Mouse (Mus musculus) frontal cortex, postnatal 14 days (tissue): ENCODE measurements around the gene Tmem120a.

ENCODE experiments used
- DNase-seq, 2 experiments: peaks; one replicate each; pipeline ENCODE4 v3.0.0; 2022; ENCODE audit warnings: low spot score in 2 of 2

Tmem120a gene

DNA sequence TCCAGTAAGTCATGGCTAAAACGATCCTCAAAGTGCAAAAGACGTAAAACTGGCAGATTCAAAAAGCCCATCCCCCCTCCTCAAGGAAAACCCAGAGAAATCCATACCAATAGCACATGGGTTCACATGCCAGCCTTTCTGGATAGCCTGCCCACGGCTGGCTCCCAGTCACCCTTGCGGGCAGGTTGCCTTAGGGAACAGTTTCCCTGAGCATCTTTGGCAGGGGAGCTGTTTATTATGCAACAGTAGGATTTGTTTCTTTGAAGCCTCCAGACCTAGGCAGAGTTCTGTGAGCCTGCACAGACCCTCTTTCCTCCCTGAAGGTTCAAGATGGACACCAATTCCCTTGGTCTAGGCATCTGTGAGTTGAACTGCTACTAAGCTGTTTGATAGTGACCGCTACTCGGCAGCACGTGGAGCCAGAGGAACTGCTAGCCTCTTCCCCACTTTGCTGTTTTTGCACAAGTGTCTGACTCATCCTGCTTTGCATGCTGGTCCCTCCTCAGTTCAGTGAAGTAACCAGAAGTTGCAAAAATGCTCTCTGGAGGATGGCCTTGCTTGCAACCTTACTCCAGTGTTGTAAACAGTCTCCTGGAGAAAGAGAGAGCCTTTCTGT is 33.5 kb downstream of the Tmem120a start:
- no peak for DNase-seq

DNA sequence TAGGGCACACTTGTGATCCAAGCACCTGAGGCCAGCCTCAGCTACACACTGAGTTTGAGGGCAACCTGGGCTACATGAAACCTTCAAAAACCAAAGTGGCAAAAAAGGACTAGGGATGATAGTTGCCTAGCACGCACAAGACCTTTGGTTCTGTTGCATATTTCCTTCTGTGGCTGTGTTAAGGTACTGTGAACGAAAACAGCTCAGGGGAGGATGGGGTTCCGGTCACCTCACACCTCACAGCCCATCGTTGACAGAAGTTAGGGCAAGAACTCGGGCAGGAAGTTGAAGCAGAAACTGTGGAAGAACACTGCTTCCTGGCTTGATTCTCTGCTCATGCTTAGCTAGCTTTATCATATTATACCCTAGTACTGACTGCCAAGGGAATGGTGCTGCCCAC is 34.5 kb downstream of the Tmem120a start:
- no peak for DNase-seq

DNA sequence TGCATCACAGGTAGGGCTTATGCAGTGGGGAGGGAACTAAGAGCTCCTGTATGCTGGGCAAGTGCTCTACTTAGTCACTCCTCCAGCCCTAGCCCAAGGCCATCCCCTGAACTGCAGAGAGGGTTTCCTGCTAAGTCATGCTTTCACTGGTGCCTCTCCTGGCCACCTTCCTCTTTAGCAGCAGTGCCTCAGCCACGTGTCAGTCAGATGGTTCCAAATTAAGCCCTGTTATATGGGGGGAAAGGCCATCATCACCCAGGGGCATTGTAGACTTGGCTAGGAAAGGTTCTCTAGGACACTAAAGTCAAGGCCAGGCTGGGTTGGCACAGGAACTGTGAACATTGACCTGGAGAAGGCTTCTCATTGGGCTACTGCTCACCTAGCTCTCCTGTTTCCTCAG is 36.4 kb downstream of the Tmem120a start:
- no peak for DNase-seq

DNA sequence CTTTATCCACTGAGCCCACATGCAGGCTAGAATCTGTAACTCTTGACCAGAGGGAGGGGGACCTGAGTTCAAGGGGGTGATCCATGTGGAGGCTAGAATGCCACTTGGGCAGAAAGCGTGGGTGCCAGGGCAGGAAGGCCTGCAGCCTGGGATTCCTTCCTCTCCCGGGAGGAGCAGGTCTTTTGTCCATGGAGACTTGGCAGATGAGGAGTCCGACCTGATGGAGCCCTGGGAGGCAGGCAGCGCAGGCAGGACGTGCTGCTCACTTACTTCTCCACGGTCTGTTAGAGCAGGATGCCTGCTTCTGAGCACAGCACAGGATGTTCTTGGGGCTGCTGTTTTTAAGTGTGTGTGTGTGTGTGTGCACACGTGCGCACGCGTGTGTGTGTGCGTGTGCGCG is 37.2 kb downstream of the Tmem120a start:
- DNase-seq: no peak

DNA sequence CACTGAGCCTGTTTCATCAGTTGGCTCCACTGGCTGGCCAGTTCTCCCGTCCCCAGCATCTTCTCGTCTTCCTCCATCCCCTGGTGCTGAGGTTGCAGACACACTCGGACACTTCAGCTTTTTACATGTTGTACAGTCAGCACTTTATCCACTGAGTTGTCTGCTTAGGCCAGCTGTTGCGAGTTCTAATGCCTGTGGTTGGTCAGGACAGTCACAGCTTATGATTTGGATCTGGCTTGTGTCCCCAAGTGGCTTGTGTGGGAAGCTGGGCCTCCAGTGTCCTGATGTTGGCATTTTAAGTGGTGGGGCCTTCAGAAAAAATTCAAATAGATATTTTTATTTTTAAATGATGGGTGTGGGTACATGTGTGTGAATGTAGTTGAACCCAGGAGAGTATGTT is 38.9 kb downstream of the Tmem120a start:
- no peak for DNase-seq

DNA sequence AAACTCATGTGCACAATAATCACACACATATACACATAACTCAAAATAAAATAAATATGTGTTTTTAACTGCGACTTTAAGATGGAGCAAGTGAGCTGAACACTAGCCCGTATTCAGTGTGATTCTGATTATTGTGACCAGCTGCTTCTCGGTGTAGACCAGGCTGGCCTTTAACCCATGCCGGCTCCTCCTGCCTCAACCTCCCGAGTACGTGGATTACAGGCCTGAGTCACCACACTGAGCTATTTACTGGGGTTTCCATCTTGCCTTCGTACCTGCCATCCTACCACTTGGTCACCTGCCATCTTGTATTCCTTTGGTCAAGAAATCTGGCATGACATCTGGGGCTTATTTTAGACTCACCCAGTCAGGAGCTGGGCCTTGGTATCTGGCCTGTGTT is 40.8 kb downstream of the Tmem120a start:
- DNase-seq: no peak

DNA sequence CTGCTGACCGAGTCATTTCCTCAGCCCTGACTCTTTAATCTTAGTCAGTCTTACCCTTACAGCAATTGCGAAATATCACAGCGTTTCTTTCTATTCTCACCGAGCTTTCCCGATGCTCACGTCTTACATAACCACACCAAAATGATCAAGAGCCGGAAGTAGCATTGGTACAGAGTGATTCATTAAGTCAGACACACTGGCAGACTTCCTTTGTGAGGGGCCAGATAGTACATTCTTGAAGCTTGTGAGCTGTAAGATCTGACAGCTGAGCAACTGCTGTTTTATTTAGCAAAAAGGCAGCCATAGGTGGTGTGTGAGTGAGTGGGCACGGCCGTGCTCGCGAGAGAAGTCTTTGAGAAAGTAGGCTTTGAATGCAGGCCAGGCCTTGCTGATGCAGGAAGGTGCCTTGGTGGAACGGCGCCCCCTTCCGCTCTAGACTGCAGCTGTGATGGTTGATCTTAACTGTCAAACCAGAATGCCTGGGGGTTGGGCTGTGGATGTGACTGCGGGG is 41.5 kb downstream of the Tmem120a start:
- peak; percentile 52 to 54 for DNase-seq

DNA sequence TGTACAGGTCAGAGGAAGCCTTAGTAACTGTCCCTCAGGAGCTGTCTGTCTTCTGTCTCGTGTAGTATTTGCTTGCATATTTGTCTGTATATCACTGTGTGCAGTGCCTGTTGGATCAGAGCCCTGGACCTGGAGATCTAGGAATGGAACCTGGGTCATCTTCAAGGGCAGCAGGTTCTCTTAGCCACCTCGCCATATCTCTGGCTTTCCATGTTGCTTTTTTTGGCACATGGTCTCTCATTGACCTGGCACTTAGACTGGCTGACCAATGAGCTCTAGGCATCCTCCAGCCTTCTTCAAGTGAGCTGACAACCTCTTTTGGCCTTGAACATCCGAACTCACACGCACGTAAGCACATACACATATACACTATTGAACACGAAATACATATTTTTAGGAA is 42.1 kb downstream of the Tmem120a start:
- DNase-seq: no peak

DNA sequence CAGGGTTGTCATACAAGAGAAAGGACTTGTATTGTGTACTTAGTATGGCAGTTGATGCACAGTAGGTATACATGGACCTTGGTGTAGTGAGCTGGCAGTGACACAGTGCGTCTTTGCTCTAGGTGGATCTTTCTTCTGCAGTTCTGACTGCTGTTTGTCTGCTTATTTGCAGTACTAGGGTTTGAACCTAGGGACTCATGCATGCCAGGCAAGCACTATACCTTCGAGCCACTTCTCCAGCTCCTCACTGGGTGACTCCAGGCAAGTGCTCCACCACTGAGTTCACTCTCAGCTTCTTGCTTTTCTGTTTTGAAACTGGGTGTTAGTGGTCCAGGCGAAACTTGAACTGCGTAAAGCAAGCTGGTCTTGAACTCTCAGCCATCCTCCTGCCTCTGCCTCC is 42.6 kb downstream of the Tmem120a start:
- no peak for DNase-seq

DNA sequence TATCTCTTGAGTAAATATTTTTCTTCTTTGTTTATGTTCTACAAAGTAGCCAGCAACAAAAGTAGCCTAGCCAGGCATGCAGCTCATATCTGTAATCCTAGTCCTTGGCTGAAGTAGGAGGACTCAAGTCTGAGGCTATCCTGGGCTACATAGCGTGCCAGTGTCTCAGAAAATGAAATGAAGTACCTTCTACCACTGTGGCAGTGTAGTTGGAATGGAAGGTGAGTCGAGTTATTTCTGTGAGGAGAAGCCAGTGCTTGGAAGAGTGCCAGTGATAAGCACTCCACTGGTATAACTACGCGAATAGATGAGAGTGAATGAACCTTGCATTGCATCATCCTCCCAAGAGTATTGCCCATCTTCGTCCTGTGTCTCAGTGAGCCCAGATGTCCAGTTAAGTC is 46.5 kb downstream of the Tmem120a start:
- DNase-seq: no peak

DNA sequence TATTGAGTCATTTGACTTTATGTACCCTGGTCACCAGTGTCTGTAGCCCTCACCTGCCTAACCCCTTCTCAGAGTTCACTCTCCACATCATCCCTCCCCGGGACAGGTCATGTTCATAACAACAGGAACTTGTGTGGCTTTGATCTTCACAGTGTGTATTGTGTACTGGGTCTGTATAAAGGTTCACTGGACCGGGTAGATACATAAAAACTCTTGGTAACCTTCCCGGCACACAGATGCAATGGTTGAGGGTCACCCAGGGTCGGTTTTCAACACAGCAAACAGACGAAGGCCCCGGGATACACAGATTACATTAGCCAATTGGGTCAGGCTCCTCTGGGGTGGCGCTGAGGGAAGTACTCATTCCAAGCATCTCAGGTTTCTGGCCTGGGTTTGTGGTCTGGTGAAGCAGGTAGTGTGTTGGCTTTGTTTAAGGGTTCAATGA is 48.9 kb downstream of the Tmem120a start:
- no peak for DNase-seq

DNA sequence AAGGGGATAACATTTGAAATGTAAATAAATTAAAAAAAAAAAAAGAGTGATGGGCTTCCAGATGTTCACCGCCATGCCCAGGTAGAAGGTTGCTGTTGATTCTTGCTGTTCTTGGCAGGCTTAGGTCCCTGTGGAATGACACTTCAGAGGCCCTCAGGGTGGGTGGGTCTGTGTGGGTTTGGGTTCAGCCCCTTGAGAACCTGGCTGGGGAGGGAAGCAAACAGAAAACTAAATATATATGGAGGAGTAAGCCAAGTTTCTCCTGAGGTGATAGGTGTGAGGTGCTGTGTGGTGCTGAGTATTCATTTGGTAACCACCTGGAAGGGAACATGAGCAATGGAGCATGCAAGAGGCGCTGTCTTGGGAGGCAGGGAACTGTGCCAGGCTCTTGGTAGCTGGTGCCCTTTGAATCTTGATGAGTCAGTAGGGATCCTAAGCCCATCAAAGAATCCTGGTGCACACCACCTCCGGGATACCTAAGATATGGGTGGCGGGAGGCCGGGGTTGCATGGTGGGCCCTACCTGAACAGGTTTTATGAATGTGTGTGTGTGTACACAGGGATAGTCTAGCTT is 50.9 kb downstream of the Tmem120a start:
- DNase-seq: no peak

DNA sequence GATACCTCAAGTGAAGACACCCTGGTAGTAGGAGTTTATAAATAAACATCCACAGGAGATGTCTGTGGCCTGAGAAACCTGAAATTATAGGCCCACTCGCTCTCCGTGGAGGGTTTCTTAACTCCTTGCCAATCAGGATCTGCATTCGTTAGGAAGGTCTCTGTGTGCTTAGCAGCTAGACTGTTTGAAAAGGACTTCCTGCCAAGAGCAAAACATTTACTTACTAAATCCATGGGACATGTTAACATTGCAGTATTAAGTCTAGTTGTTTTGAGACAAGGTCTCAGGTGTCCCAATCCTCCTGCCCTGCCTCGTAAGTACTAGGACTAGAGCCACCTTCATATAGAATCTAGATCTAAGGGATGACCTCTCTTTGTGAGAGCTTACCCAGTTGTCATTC is 53.0 kb downstream of the Tmem120a start:
- no peak for DNase-seq

DNA sequence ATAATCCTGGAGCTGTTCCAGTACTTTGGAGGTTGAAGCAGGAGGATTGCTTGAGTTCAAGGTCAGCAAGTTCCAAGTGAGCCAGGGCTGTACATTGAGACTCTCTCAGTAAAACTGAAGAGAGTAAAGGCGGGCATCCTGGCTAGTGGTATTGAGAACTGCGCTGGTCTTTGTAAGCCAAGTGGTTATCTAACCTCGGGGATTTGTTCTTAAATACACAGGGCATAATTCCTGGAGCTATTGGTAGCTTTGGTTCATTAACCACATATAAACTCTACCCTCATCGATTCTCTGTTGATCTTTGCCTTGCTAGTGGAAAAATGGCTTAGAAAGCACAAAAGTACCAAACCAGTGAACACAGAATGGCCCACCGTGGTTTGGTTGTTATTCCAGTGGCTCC is 53.8 kb downstream of the Tmem120a start:
- no peak for DNase-seq
